Mouse (Mus musculus) sigmoid colon, adult 10 weeks (tissue): Measurements from ENCODE around the gene Vmn1r104. TPM values are rescaled to one million over a fixed set of nuclear protein-coding genes. Genes with fewer than 3 reads are reported as not detected.

Source experiments
- polyA plus RNA-seq: library from polyadenylated mRNA; stranded (reverse); fragments of 350-450 nt; fragmentation: Illumina TruSeq; extraction: RNeasy Lipid Tissue Mini Kit (QIAGEN cat#74804); gene quantifications from one replicate; pipeline ENCODE4 v1.2.3, GENCODE M21; 2014; ENCODE audit warnings: low read depth, low replicate concordance

Vmn1r104 gene
- polyA plus RNA-seq: not detected

GRCm38 (mm10) chr7:20533537-20533936 is at the start of gene Vmn1r104:
Gene Vmn1r104 (plus strand): TSS chr7:20533837.

DNA sequence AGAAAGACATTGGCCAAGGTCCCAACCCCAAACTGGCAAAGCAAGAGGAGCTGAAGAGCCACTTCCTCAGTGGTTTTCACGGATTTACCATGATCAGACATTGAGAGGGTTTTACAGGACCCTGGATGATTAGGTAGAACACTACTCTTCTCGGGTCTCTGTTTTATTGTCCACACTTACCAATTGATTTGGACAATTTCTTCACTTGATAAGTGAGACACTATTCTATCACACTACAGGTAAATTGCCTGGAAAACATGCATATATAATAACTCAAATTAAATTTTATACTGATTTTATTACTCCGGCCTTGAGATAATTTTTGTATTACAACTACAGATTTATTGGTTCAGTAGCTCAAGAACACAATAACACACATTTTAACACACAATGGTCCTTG is 23.2 kb upstream of the Vmn1r104 start, which contains the start of gene Vmn1r103:
TSS of gene Vmn1r103 (minus strand) at position 101 of the 400 bp plus-strand sequence.

GRCm38 (mm10) chr7:20545657-20546056 is 12.0 kb downstream of the Vmn1r104 start, which contains the start of gene Gm5726:
Gene Gm5726 (minus strand): TSS chr7:20545757.

DNA sequence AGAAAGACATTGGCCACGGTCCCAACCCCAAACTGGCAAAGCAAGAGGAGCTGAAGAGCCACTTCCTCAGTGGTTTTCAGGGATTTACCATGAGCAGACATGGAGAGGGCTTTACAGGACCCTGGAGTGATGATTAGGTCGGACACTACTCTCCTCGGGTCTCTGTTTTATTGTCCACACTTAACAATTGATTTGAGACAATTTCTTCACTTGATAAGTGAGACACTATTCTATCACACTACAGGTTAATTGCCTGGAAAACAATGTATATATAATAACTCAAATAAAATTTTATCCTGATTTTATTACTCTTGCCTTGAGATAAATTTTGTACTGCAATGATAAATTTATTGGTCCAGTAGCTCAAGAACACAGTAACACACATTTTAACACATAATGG is 42.5 kb downstream of the Vmn1r104 start, which contains the start of gene Gm4141:
TSS of gene Gm4141 (minus strand) at position 101 of the 400 bp plus-strand sequence.

Other genes with a start within 250 kb of the Vmn1r104 start
- not detected for gene Gm4133, start 199.8 kb upstream of the Vmn1r104 start, polyA plus RNA-seq
- not detected for gene Gm5728, start 158.4 kb upstream of the Vmn1r104 start, polyA plus RNA-seq
- gene Vmn1r100, start 115.9 kb upstream of the Vmn1r104 start, polyA plus RNA-seq: not detected
- gene Vmn1r101, start 91.2 kb upstream of the Vmn1r104 start, polyA plus RNA-seq: not detected
- not detected for gene Gm10670, start 58.9 kb upstream of the Vmn1r104 start, polyA plus RNA-seq
- not detected for gene Vmn1r103, start 23.3 kb upstream of the Vmn1r104 start, polyA plus RNA-seq
- not detected for gene Gm5726, start 11.9 kb downstream of the Vmn1r104 start, polyA plus RNA-seq
- gene Gm4141, start 42.4 kb downstream of the Vmn1r104 start, polyA plus RNA-seq: not detected
- gene Gm4513, start 65.2 kb downstream of the Vmn1r104 start, polyA plus RNA-seq: not detected
- not detected for gene Vmn1r107, start 135.1 kb downstream of the Vmn1r104 start, polyA plus RNA-seq
- not detected for gene Vmn1r111, start 169.4 kb downstream of the Vmn1r104 start, polyA plus RNA-seq
- not detected for gene Gm10668, start 196.8 kb downstream of the Vmn1r104 start, polyA plus RNA-seq
- not detected for gene Vmn1r112, start 237.3 kb downstream of the Vmn1r104 start, polyA plus RNA-seq